Mouse (Mus musculus) spleen, embryonic (tissue): Measurements from ENCODE around the gene Adam20.
"Not testable (repeated sequence)": the region's sequence is repeated elsewhere in the genome, so short reads cannot be mapped to it uniquely, and the experiment has no call there.

Experiments
- CTCF ChIA-PET: fragments of 350-600 bp; sonication (Branson Sonifier 250); formaldehyde crosslinking; loops from one replicate; lab custom pipeline; 2022; lab: Charles Lee

Adam20 gene

DNA sequence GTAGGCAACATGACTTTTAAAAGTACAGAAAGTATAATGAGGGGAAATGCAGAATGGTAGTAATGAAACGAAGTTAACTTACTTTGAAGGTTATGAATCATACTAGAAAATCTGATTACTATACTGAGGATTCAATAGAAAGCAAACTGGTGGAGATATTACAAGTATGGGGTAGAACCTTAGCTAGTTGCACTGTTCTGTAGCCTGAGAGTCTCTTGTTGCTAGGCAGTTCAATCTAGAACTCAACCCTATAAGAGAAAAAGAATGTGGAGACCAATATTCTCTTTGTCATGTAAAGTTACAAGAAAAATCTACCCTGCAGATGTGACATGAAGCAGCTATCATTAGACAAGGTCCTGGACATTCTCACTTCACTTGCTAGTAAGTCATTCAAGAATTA lies at the start of gene Adam20:
Gene Adam20 (plus strand): TSS at position 301 of the 400 bp plus-strand sequence.
- CTCF ChIA-PET = not testable (repeated sequence)

DNA sequence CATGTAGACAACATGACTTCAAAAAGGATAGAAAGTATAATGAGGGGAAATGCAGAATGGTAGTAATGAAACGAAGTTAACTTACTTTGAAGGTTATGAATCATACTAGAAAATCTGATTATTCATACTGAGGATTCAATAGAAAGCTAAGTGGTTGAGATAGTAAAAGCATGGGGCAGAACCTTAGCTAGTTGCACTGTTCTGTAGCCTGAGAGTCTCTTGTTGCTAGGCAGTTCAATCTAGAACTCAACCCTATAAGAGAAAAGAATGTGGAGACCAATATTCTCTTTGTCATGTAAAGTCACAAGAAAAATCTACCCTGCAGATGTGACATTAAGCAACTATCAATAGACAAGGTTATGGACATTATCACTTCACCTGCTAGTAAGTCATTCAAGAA lies 41.2 kb upstream of the Adam20 start, which contains the start of gene Adam25:
Gene Adam25 (plus strand): TSS at position 301 of the 400 bp plus-strand sequence.
- CTCF ChIA-PET = not testable (repeated sequence)

DNA sequence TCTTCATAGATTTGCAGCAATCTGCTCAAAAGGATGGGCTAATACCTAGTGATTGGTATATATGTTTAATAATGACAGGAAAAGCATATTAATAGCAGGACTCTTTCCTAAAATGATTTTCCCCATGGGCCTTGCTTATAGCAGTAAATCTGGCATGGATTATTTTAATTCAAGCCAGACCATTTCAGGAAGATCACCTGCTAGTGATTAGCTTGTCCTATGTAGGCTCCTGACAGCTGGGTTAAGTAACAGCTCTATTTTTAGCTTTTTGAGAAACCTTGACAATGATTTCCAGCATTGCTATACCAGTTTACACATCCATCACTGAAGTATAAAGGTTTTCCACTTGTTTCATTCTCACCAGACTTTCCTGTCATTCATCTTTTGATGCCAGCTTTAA lies 9.8 kb upstream of the Adam20 start:
- CTCF ChIA-PET = no interaction called here

DNA sequence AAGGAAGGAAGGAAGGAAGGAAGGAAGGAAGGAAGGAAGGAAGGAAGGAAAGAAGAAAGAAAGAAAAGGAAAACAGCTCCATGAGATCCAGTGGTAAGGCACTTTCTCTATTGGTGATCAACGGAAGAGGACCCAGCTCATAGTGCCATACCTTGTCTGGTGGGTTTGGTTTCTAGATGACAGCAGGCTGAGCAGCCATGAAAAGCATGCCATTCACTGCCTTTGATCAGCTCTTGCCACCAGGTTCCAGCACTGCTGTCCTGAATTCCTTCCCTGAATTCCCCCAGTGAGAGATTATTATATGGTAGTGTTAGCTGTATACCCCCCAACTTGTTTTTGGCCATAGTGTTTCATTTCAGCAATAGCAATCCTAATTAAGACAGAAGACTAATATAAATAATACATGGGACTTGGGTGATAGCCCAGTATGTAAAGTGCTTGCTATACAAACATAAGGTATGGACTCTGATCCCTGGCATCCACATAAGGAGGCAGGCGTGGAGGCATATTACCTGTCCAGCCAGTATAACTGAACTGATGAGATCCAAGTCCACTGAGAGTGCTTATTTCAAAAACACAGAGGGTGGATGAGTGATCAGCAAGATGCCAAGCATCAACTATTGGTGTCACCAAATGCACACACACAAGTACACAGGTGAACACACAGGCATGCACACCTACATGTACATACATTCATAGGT lies 10.5 kb downstream of the Adam20 start:
- CTCF ChIA-PET = no interaction called here
